14 mouse cellular contexts compared by ENCODE assay signal in the genomic region with DNA sequence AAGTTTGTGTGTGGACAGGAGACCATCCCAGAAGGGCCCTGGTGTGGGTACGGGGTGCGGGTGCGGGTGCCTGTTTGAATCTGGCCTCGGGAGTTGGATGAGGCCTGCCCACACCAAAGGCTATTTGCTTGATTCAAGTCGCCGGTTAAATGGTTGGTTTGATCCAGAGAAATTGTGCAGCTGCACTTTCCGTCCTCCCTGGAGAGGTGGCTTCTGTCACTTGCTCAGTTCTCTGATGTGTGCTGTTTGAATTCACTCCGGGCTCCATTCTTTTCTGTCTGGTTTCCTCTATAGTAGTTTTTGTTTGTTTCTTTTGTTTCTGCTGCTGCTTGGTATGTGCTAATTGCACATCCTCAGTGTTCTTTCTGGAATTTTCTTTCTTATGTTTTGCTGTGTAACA.
DNase-seq lines count a peak whose midpoint lies in the region; ATAC-seq and TF ChIP-seq lines count a peak whose summit lies in the region.
"Had no signal": no experiment of that assay in that cellular context is flagged by ENCODE, and none has a peak within 500 bp of the region (broad histone marks: within the 10 kb centered on the region; RNA-seq: fewer than 3 reads in every experiment).

No protein-coding gene starts in this region.

- H3K27ac ChIP-seq in forebrain, embryonic 12.5 days: peak overlapping the region; percentile 33; the same call in 1 of the 2 replicates
- H3K27ac ChIP-seq in forebrain, postnatal 0 days (ENCODE audit: low read depth, low read length): no peak overlapping the region
- H3K27ac ChIP-seq in liver, embryonic 13.5 days: peak overlapping the region; percentile 97
- no peak overlapping the region for H3K27ac ChIP-seq in liver, postnatal 0 days (ENCODE audit: low read depth)
- peak overlapping the region; percentile 67 for H3K27ac ChIP-seq in thymus, adult 2 months (ENCODE audit: control insufficient read depth, insufficient read depth, low read length)
- 0 out of 2 replicates have a peak overlapping the region, but pooled peaks have one; percentile 23 for H3K27ac ChIP-seq in stomach, embryonic 15.5 days

- no peaks in the 10 kb centered on the region for H3K27me3 ChIP-seq in forebrain, embryonic 12.5 days
- H3K27me3 ChIP-seq in forebrain, postnatal 0 days (ENCODE audit: insufficient read depth, low read length): no peaks in the 10 kb centered on the region
- H3K27me3 ChIP-seq in liver, embryonic 13.5 days: no peaks in the 10 kb centered on the region
- no peaks in the 10 kb centered on the region for H3K27me3 ChIP-seq in liver, postnatal 0 days (ENCODE audit: insufficient read depth, low read length)
- no peaks in the 10 kb centered on the region for H3K27me3 ChIP-seq in thymus, adult 2 months (ENCODE audit: control insufficient read depth, insufficient read depth, low read length)
- no peaks in the 10 kb centered on the region for H3K27me3 ChIP-seq in stomach, embryonic 15.5 days (replicated peaks)
- H3K27me3 ChIP-seq: lung, embryonic 15.5 days had no signal

- no peak overlapping the region for H3K4me2 ChIP-seq in forebrain, embryonic 12.5 days
- H3K4me2 ChIP-seq in forebrain, postnatal 0 days (ENCODE audit: low read depth): no peak overlapping the region
- H3K4me2 ChIP-seq in liver, embryonic 13.5 days: no peak overlapping the region
- no peak overlapping the region for H3K4me2 ChIP-seq in liver, postnatal 0 days (ENCODE audit: low read depth, low read length)
- H3K4me2 ChIP-seq in stomach, embryonic 15.5 days: no peak overlapping the region
- H3K4me2 ChIP-seq: lung, embryonic 15.5 days had no signal

- no peak for TF ChIP-seq POLR2A in thymus, adult 2 months (IDR thresholded peaks at IDR 0.05; ENCODE audit: control insufficient read depth, extremely low read depth, insufficient read depth, low read length, poor library complexity)

- H3K9ac ChIP-seq in forebrain, embryonic 12.5 days: no peak overlapping the region
- H3K9ac ChIP-seq in forebrain, postnatal 0 days: no peak overlapping the region
- 0 out of 2 replicates have a peak overlapping the region, but pooled peaks have one; percentile 50 for H3K9ac ChIP-seq in liver, embryonic 13.5 days
- no peak overlapping the region for H3K9ac ChIP-seq in liver, postnatal 0 days (replicated peaks)
- no peak overlapping the region for H3K9ac ChIP-seq in stomach, embryonic 15.5 days
- H3K9ac ChIP-seq: lung, embryonic 15.5 days had no signal

- no peaks in the 10 kb centered on the region for H3K9me3 ChIP-seq in forebrain, embryonic 12.5 days
- H3K9me3 ChIP-seq in forebrain, postnatal 0 days (ENCODE audit: low read length): no peaks in the 10 kb centered on the region
- no peaks in the 10 kb centered on the region for H3K9me3 ChIP-seq in liver, embryonic 13.5 days (replicated peaks)
- H3K9me3 ChIP-seq in liver, postnatal 0 days (ENCODE audit: low read length): no peaks in the 10 kb centered on the region
- H3K9me3 ChIP-seq in stomach, embryonic 15.5 days: no peaks in the 10 kb centered on the region
- H3K9me3 ChIP-seq: lung, embryonic 15.5 days; megakaryocyte, embryonic 14.5 days had no signal

- H3K4me1 ChIP-seq in forebrain, embryonic 12.5 days: peaks cover 48% of the 10 kb centered on the region
- peaks cover 15% of the 10 kb centered on the region for H3K4me1 ChIP-seq in forebrain, postnatal 0 days (ENCODE audit: insufficient read depth)
- H3K4me1 ChIP-seq in liver, embryonic 13.5 days (replicated peaks): peaks cover 90% of the 10 kb centered on the region
- H3K4me1 ChIP-seq in liver, postnatal 0 days (ENCODE audit: insufficient read depth): peaks cover 46% of the 10 kb centered on the region
- peaks cover 63% of the 10 kb centered on the region for H3K4me1 ChIP-seq in thymus, adult 2 months (replicated peaks; ENCODE audit: control insufficient read depth, insufficient read depth, low read length)
- H3K4me1 ChIP-seq in stomach, embryonic 15.5 days: peaks cover 33% of the 10 kb centered on the region

- 51% methylated on average over 8 of the region's 8 CpGs for WGBS in forebrain, embryonic 12.5 days
- WGBS in forebrain, postnatal 0 days: 36% methylated on average over 8 of the region's 8 CpGs
- WGBS in liver, embryonic 13.5 days (ENCODE audit: insufficient replicate concordance): 94% methylated on average over 8 of the region's 8 CpGs
- 80% methylated on average over 8 of the region's 8 CpGs for WGBS in liver, postnatal 0 days (ENCODE audit: insufficient replicate concordance)
- WGBS in thymus, adult 2 months: 13% methylated on average over 8 of the region's 8 CpGs
- 76% methylated on average over 8 of the region's 8 CpGs for WGBS in stomach, embryonic 15.5 days

- no peak for TF ChIP-seq EP300 in liver, postnatal 0 days (IDR thresholded peaks at IDR 0.05; ENCODE audit: low read depth)

- ATAC-seq in forebrain, embryonic 12.5 days (ENCODE audit: low FRiP score): no peak
- no peak for ATAC-seq in forebrain, postnatal 0 days
- no peak for ATAC-seq in liver, embryonic 13.5 days (ENCODE audit: low read depth)
- no peak for ATAC-seq in liver, postnatal 0 days
- ATAC-seq in stomach, embryonic 15.5 days (ENCODE audit: insufficient read depth, low FRiP score, low read depth): no peak

- no peak overlapping the region for H3K4me3 ChIP-seq in forebrain, embryonic 12.5 days (replicated peaks)
- no peak overlapping the region for H3K4me3 ChIP-seq in forebrain, postnatal 0 days (ENCODE audit: low read depth, low read length)
- no peak overlapping the region for H3K4me3 ChIP-seq in liver, embryonic 13.5 days (replicated peaks)
- H3K4me3 ChIP-seq in liver, postnatal 0 days (ENCODE audit: low read depth, low read length): no peak overlapping the region
- H3K4me3 ChIP-seq in thymus, adult 2 months (ENCODE audit: control insufficient read depth, insufficient read depth, low read length): no peak overlapping the region
- no peak overlapping the region for H3K4me3 ChIP-seq in stomach, embryonic 15.5 days (replicated peaks)
- H3K4me3 ChIP-seq: lung, embryonic 15.5 days had no signal

- H3K36me3 ChIP-seq in forebrain, embryonic 12.5 days (replicated peaks): no peaks in the 10 kb centered on the region
- H3K36me3 ChIP-seq in forebrain, postnatal 0 days (ENCODE audit: insufficient read depth): no peaks in the 10 kb centered on the region
- no peaks in the 10 kb centered on the region for H3K36me3 ChIP-seq in liver, embryonic 13.5 days
- 0 out of 2 replicates have a peak, but pooled peaks cover 2% of the 10 kb centered on the region for H3K36me3 ChIP-seq in liver, postnatal 0 days (replicated peaks; ENCODE audit: insufficient read depth, low read length)
- H3K36me3 ChIP-seq in thymus, adult 2 months (ENCODE audit: control insufficient read depth, insufficient read depth, low read length): no peaks in the 10 kb centered on the region
- H3K36me3 ChIP-seq in stomach, embryonic 15.5 days: no peaks in the 10 kb centered on the region
- H3K36me3 ChIP-seq: lung, embryonic 15.5 days had no signal

- TF ChIP-seq CTCF in forebrain, postnatal 0 days (IDR thresholded peaks at IDR 0.05; ENCODE audit: low read depth): no peak
- TF ChIP-seq CTCF in liver, postnatal 0 days (IDR thresholded peaks at IDR 0.05; ENCODE audit: low read depth): no peak
- TF ChIP-seq CTCF in thymus, adult 2 months (IDR thresholded peaks at IDR 0.05; ENCODE audit: borderline replicate concordance, control insufficient read depth, extremely low read depth, insufficient read depth, low read length, poor library complexity): no peak

- DNase-seq in forebrain, postnatal 0 days: no peak
- DNase-seq in liver, embryonic 13.5 days: no peak
- no peak for DNase-seq in liver, postnatal 0 days
- no peak for DNase-seq in thymus, adult 2 months
- no peak for DNase-seq in thymus, postnatal 10 days (ENCODE audit: low spot score in 2 of 2)
- no peak for DNase-seq in gastrocnemius, postnatal 25 days
- DNase-seq: adrenal gland, postnatal 10 days; B cell, adult 2 months; cerebellum, postnatal 14 days; kidney, postnatal 10 days had no signal

Comparison
In these comparisons a context has a peak if more than half of its experiments do, and no peak if none do; other contexts are left out.
1. H3K27ac ChIP-seq: peak in forebrain, embryonic 12.5 days (single experiment), liver, embryonic 13.5 days (single experiment), thymus, adult 2 months (single experiment) and stomach, embryonic 15.5 days (single experiment); none in forebrain, postnatal 0 days (single experiment) and liver, postnatal 0 days (single experiment).